ENCODE assay signal across 7 mouse cellular contexts in the genomic region with DNA sequence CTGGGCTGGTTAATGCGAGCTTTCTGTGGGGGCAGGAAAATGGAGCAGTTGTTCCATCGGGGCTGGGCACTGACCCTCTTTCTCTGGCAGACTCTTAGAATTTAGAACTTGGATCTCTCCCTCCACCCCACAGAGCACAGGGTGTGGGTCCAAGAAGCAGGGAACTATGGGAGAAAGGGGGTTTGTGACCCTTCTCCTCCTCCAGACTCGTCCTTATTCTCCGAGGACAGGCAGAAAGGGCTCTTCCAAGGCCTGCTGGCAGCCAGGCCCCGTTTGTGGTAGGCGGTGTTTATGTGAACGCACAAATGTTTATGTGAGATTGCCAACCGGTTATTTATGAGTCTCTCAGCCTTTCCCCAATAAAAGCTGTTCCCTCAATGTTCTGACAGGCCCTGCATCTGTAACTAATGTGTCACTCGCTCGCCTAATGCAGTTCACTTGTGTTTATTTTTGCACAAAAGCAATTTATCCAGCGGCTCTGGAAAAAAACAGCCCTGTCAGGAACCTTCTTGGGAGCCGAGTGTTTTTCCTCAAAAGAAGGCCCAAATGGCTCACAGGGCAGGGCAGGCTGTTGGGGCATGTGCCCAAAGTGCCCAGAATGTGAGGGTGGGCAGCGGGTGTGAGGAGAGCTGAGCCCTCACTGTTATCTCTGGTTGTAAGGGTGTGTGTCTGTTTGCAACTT. TPM values are rescaled to one million over a fixed set of nuclear protein-coding genes. Genes with fewer than 3 reads are reported as not detected.
A peak's percentile ranks its signal among the peaks of the same experiment; 100 is the strongest.
DNase-seq lines count a peak whose midpoint lies in the region; ATAC-seq and TF ChIP-seq lines count a peak whose summit lies in the region.

No protein-coding gene starts in this region.

- H3K27ac ChIP-seq in midbrain, embryonic 14.5 days (replicated peaks; ENCODE audit: low read depth, low read length): 0 out of 2 replicates have a peak overlapping the region, but pooled peaks have one; percentile 20
- H3K27ac ChIP-seq in midbrain, embryonic 13.5 days: no peak overlapping the region
- H3K27ac ChIP-seq in embryonic facial prominence, embryonic 13.5 days: peak overlapping the region; percentile 92
- peak overlapping the region; percentile 72 for H3K27ac ChIP-seq in hindbrain, postnatal 0 days

- DNase-seq in midbrain, embryonic 14.5 days: no peak
- peak; percentile 73 for DNase-seq in hindbrain, postnatal 0 days (ENCODE audit: low spot score)
- DNase-seq in left cerebral cortex, postnatal 36 days (ENCODE audit: low spot score in 2 of 2): peak; percentile 30 to 31
- DNase-seq in neural tube, embryonic 10.5 days (ENCODE audit: extremely low spot score, low spot score): peak; percentile 31
- DNase-seq in thymus, postnatal 0 days (ENCODE audit: low spot score): no peak

- no peaks in the 10 kb centered on the region for H3K27me3 ChIP-seq in midbrain, embryonic 14.5 days (ENCODE audit: control insufficient read depth, insufficient read depth, low read length)
- H3K27me3 ChIP-seq in midbrain, embryonic 13.5 days: no peaks in the 10 kb centered on the region
- no peaks in the 10 kb centered on the region for H3K27me3 ChIP-seq in embryonic facial prominence, embryonic 13.5 days
- no peaks in the 10 kb centered on the region for H3K27me3 ChIP-seq in hindbrain, postnatal 0 days (ENCODE audit: insufficient read depth, low read length)

- H3K9ac ChIP-seq in midbrain, embryonic 14.5 days (replicated peaks; ENCODE audit: low read length): no peak overlapping the region
- H3K9ac ChIP-seq in midbrain, embryonic 13.5 days (replicated peaks): no peak overlapping the region
- no peak overlapping the region; the same call in 1 of the 2 replicates for H3K9ac ChIP-seq in embryonic facial prominence, embryonic 13.5 days
- peak overlapping the region; percentile 28; the same call in 1 of the 2 replicates for H3K9ac ChIP-seq in hindbrain, postnatal 0 days (replicated peaks; ENCODE audit: low read length)

- no peak for ATAC-seq in midbrain, embryonic 14.5 days (ENCODE audit: low FRiP score, low TSS enrichment)
- ATAC-seq in midbrain, embryonic 13.5 days: no peak
- ATAC-seq in embryonic facial prominence, embryonic 13.5 days (ENCODE audit: insufficient number of reproducible peaks, insufficient read depth, low FRiP score, low TSS enrichment, low read depth): no peak
- ATAC-seq in hindbrain, postnatal 0 days: peak; percentile 91

- no peak overlapping the region for H3K4me3 ChIP-seq in midbrain, embryonic 14.5 days (replicated peaks; ENCODE audit: low read depth, low read length)
- H3K4me3 ChIP-seq in midbrain, embryonic 13.5 days (replicated peaks): no peak overlapping the region
- no peak overlapping the region for H3K4me3 ChIP-seq in embryonic facial prominence, embryonic 13.5 days
- no peak overlapping the region for H3K4me3 ChIP-seq in hindbrain, postnatal 0 days (ENCODE audit: low read length)

- no peaks in the 10 kb centered on the region for H3K9me3 ChIP-seq in midbrain, embryonic 14.5 days (ENCODE audit: control insufficient read depth, low read length)
- H3K9me3 ChIP-seq in midbrain, embryonic 13.5 days: no peaks in the 10 kb centered on the region
- H3K9me3 ChIP-seq in embryonic facial prominence, embryonic 13.5 days: no peaks in the 10 kb centered on the region
- no peaks in the 10 kb centered on the region for H3K9me3 ChIP-seq in hindbrain, postnatal 0 days (ENCODE audit: low read length)

- no peak for TF ChIP-seq CTCF in hindbrain, postnatal 0 days (IDR thresholded peaks at IDR 0.05; ENCODE audit: low read depth)

- no peaks in the 10 kb centered on the region for H3K4me1 ChIP-seq in midbrain, embryonic 14.5 days (ENCODE audit: control insufficient read depth, insufficient read depth, low read length)
- no peaks in the 10 kb centered on the region for H3K4me1 ChIP-seq in midbrain, embryonic 13.5 days (replicated peaks)
- peaks cover 31% of the 10 kb centered on the region for H3K4me1 ChIP-seq in embryonic facial prominence, embryonic 13.5 days
- peaks cover 4% of the 10 kb centered on the region; the same call in 1 of the 2 replicates for H3K4me1 ChIP-seq in hindbrain, postnatal 0 days (ENCODE audit: insufficient read depth, low read length)

- intact Hi-C loops in left cerebral cortex, postnatal 36 days (cut with DNase I): loop anchor here (1.0 kb wide), 1 partner anchor 206 kb away; no protein-coding TSS in a partner anchor

- no peak overlapping the region for H3K4me2 ChIP-seq in midbrain, embryonic 14.5 days (ENCODE audit: low read length)
- H3K4me2 ChIP-seq in midbrain, embryonic 13.5 days (replicated peaks): no peak overlapping the region
- no peak overlapping the region for H3K4me2 ChIP-seq in embryonic facial prominence, embryonic 13.5 days
- H3K4me2 ChIP-seq in hindbrain, postnatal 0 days (ENCODE audit: low read depth, low read length): no peak overlapping the region

- WGBS in midbrain, embryonic 14.5 days: 77% methylated on average over 13 of the region's 13 CpGs
- 79% methylated on average over 13 of the region's 13 CpGs for WGBS in midbrain, embryonic 13.5 days
- WGBS in embryonic facial prominence, embryonic 13.5 days: 47% methylated on average over 13 of the region's 13 CpGs
- 37% methylated on average over 13 of the region's 13 CpGs for WGBS in hindbrain, postnatal 0 days

- H3K36me3 ChIP-seq in midbrain, embryonic 14.5 days (ENCODE audit: control insufficient read depth, insufficient read depth, low read length): no peaks in the 10 kb centered on the region
- H3K36me3 ChIP-seq in midbrain, embryonic 13.5 days: no peaks in the 10 kb centered on the region
- H3K36me3 ChIP-seq in embryonic facial prominence, embryonic 13.5 days: no peaks in the 10 kb centered on the region
- H3K36me3 ChIP-seq in hindbrain, postnatal 0 days (ENCODE audit: insufficient read depth, low read length): no peaks in the 10 kb centered on the region

RNA-seq across cellular contexts. Expression of a gene that starts 42.1 kb away (rescaled TPM):
- polyA plus RNA-seq in midbrain, embryonic 14.5 days (2014; fragmentation: Nextera tagmentation; extraction: Ambion mirVana): 0.20 TPM in 1 of 2 replicates, not detected in the other
- 0.31 TPM in 1 of 2 replicates, not detected in the other for polyA plus RNA-seq in midbrain, embryonic 13.5 days (2015; fragmentation: Nextera tagmentation; extraction: Ambion mirVana)
- polyA plus RNA-seq in embryonic facial prominence, embryonic 13.5 days (2015; fragmentation: Nextera tagmentation; extraction: Ambion mirVana): 1.5 and 1.7 TPM in 2 replicates
- total RNA-seq in hindbrain, postnatal 0 days (2014; rRNA removed): 0.65 and 1.3 TPM in 2 replicates
- polyA plus RNA-seq in hindbrain, postnatal 0 days (2015; fragmentation: Nextera tagmentation; extraction: Ambion mirVana): 0.28 and 0.76 TPM in 2 replicates
- total RNA-seq in left cerebral cortex, postnatal 36 days (2021): under 1 TPM in 1 of 2 experiments, not detected in 1; 0.25 TPM
- polyA plus RNA-seq in thymus, postnatal 0 days (2015; fragmentation: Nextera tagmentation; extraction: Ambion mirVana): 5.6 and 5.9 TPM in 2 replicates

Comparison
In these comparisons a context has a peak if more than half of its experiments do, and no peak if none do; other contexts are left out.
1. DNase-seq: peak in hindbrain, postnatal 0 days (single experiment), left cerebral cortex, postnatal 36 days (2 of 2) and neural tube, embryonic 10.5 days (single experiment); none in midbrain, embryonic 14.5 days (single experiment) and thymus, postnatal 0 days (single experiment).